Mouse (Mus musculus): ENCODE results near the gene Nbas. TPM values are rescaled to one million over a fixed set of nuclear protein-coding genes. Genes with fewer than 3 reads are reported as not detected.

The Nbas gene
- total and polyA plus RNA-seq, 2 experiments from 2014 or later: 3.9 to 20.2 TPM

GRCm38 (mm10) chr12:13615661-13616060 is 346.7 kb downstream of the Nbas start:
- no peaks in the 10 kb centered on the region for H3K9me3 ChIP-seq (replicated peaks; ENCODE audit: control insufficient read depth, low read length)
- H3K27me3 ChIP-seq (ENCODE audit: control insufficient read depth, insufficient read depth, low read length): no peaks in the 10 kb centered on the region
- 73% methylated on average over 7 of the region's 7 CpGs for WGBS
- DNase-seq (ENCODE audit: low spot score) (no peak), ATAC-seq (ENCODE audit: insufficient read depth, low read depth) (no peak)
- H3K27ac ChIP-seq (ENCODE audit: low read depth): no peak overlapping the region
- no peaks in the 10 kb centered on the region for H3K36me3 ChIP-seq (replicated peaks; ENCODE audit: control insufficient read depth, insufficient read depth, low read length)
- H3K9ac ChIP-seq (replicated peaks; ENCODE audit: low read depth, low read length): no peak overlapping the region
- H3K4me1 ChIP-seq (ENCODE audit: control insufficient read depth, insufficient read depth): no peaks in the 10 kb centered on the region
- H3K4me3 ChIP-seq (ENCODE audit: low read depth, low read length): no peak overlapping the region
- TF ChIP-seq CTCF (IDR thresholded peaks at IDR 0.05; ENCODE audit: low read depth) (no peak), EP300 (IDR thresholded peaks at IDR 0.05; ENCODE audit: low read depth) (no peak)
- no peak overlapping the region for H3K4me2 ChIP-seq (ENCODE audit: low read depth, low read length)

GRCm38 (mm10) chr12:13622150-13622822 is 353.4 kb downstream of the Nbas start:
- no peak for TF ChIP-seq CTCF (IDR thresholded peaks at IDR 0.05; ENCODE audit: low read depth)
- no peak for TF ChIP-seq EP300 (IDR thresholded peaks at IDR 0.05; ENCODE audit: low read depth)
- Histone ChIP-seq H3K9ac (replicated peaks; ENCODE audit: low read depth, low read length) (no peak overlapping the region), H3K36me3 (replicated peaks; ENCODE audit: control insufficient read depth, insufficient read depth, low read length) (no peaks in the 10 kb centered on the region), H3K27ac (ENCODE audit: low read depth) (no peak overlapping the region), H3K9me3 (replicated peaks; ENCODE audit: control insufficient read depth, low read length) (no peaks in the 10 kb centered on the region), H3K4me2 (ENCODE audit: low read depth, low read length) (no peak overlapping the region), H3K27me3 (ENCODE audit: control insufficient read depth, insufficient read depth, low read length) (no peaks in the 10 kb centered on the region), H3K4me1 (ENCODE audit: control insufficient read depth, insufficient read depth) (no peaks in the 10 kb centered on the region), H3K4me3 (ENCODE audit: low read depth, low read length) (no peak overlapping the region)
- 80% methylated on average over 15 of the region's 15 CpGs for WGBS
- ATAC-seq (ENCODE audit: insufficient read depth, low read depth) (no peak), DNase-seq (ENCODE audit: low spot score) (no peak)

- ATAC-seq (ENCODE audit: insufficient read depth, low read depth) (no peak), DNase-seq (ENCODE audit: low spot score) (no peak)
- Histone ChIP-seq H3K4me3 (ENCODE audit: low read depth, low read length) (no peak overlapping the region), H3K4me2 (ENCODE audit: low read depth, low read length) (no peak overlapping the region), H3K27me3 (ENCODE audit: control insufficient read depth, insufficient read depth, low read length) (no peaks in the 10 kb centered on the region), H3K9ac (replicated peaks; ENCODE audit: low read depth, low read length) (no peak overlapping the region), H3K36me3 (replicated peaks; ENCODE audit: control insufficient read depth, insufficient read depth, low read length) (no peaks in the 10 kb centered on the region), H3K27ac (ENCODE audit: low read depth) (no peak overlapping the region), H3K9me3 (replicated peaks; ENCODE audit: control insufficient read depth, low read length) (no peaks in the 10 kb centered on the region), H3K4me1 (ENCODE audit: control insufficient read depth, insufficient read depth) (no peaks in the 10 kb centered on the region)
- TF ChIP-seq CTCF (IDR thresholded peaks at IDR 0.05; ENCODE audit: low read depth) (peak; percentile 48), EP300 (IDR thresholded peaks at IDR 0.05; ENCODE audit: low read depth) (no peak)
- 55% methylated on average over 12 of the region's 12 CpGs for WGBS
Measured at GRCm38 (mm10) chr12:13626803-13627706, 358.1 kb downstream of the Nbas start.

Other genes with a start within 250 kb of the Nbas start
- gene Ddx1, start 19.9 kb upstream of the Nbas start, total RNA-seq (2014; rRNA removed; ENCODE audit: low replicate concordance): 23.8 and 33.7 TPM in 2 replicates
- 62.6 TPM in 2 replicates for gene Ddx1, start 19.9 kb upstream of the Nbas start, polyA plus RNA-seq (2015; fragmentation: Nextera tagmentation; extraction: Ambion mirVana)